Mouse (Mus musculus): ENCODE results near the gene Actn4.

- TF ChIP-seq CTCF (IDR thresholded peaks at IDR 0.05; ENCODE audit: low read depth, low read length) (no peak), POLR2A (IDR thresholded peaks at IDR 0.05; ENCODE audit: extremely low read depth, insufficient read depth, low read length) (no peak)
Measured at GRCm38 (mm10) chr7:28951764-28952163, 10.4 kb downstream of the Actn4 start.

All from liver, adult 2 months (tissue).